Mouse (Mus musculus) right cerebral cortex, postnatal 4 days (tissue): ENCODE data around the gene Grin2b.
A peak's percentile ranks its signal among the peaks of the same experiment; 100 is the strongest.
"Not testable (repeated sequence)": the region's sequence is repeated elsewhere in the genome, so short reads cannot be mapped to it uniquely, and the experiment has no call there.

Experiments
- DNase-seq: peaks from one replicate; pipeline ENCODE4 v3.0.0-alpha.2; 2022

Gene Grin2b

DNA sequence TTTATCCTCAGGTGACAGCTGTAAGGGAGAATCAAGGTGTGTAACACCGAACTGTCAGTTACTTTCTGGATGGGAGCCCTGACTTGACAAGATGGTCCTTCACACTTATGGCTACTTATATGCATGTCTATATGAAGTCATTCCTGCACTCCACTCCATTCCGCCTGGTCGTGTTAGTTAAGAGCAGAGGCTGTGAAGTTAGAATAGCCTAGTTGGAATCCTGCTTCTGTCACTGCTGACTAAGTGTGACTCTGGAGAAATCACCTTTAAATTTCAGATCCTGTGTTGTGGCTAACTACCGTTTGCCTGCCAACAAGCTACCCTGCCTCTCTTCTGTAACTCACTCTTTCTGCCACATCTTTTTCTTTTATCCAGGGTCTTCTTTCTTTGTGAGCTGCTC, 381.9 kb downstream of the Grin2b start:
- DNase-seq = no peak

DNA sequence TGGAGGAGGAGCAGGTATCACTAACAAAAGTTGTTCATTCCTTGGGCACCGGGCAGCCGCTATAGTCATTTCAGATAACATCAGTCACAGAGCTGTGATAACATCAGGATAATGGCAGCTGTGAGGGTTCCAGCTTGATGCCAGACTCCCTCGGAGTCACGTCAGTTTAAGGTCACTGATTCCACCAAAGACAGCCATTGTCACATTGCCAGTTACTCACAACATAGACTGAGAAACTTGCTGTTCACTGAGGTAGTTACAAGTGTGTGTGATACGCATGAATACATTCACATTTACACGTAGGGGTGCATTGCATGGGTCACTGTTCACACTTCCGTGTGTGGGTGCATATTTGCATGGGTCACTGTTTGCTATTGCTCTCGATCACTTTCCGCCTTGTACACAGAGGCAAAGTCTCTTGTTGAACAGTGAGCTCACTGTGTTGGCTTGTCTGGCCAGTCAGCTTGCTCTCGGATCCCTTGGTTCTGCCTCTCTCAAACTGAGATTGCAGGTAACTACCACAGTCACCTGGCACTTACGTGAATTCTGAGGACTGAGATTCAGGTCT, 383.6 kb downstream of the Grin2b start:
- DNase-seq = no peak

DNA sequence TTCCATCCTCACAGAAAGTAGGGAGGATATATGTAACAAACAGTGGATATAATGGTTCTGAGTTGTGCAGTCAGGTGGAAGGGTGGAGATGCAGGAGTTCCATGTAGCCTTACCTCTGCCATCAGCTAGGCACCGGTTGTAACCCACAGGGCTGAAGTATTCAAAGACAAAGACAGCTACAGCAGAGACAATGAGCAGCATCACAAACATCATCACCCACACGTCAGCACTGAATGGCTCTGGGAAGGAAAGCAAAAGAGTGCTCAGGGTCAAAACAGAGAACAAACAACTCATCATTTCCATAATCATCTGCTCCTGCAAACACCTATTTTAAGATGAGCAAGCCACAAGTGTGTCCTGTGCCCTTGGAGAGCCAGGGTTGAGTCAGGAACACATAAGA, 398.6 kb downstream of the Grin2b start:
- DNase-seq = no peak

DNA sequence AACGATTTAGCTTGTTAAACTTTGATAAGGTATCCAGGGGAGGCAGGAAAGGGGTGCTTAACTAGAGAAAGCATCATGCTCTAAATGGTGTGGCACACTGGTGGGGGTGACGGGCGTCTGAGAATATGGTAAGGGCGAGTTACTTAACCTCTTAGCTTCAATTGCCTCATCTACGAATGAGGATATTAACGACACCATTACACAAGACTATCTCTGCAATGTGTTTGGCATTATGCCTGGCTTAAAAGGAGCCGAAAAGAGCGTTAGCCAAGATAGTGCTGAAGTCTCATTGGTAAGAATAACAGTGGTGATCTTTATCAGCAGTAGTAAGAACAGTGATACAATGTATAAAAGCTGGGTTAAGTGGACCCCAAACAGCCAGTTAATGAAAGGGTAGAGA, 405.7 kb downstream of the Grin2b start:
- DNase-seq = no peak

DNA sequence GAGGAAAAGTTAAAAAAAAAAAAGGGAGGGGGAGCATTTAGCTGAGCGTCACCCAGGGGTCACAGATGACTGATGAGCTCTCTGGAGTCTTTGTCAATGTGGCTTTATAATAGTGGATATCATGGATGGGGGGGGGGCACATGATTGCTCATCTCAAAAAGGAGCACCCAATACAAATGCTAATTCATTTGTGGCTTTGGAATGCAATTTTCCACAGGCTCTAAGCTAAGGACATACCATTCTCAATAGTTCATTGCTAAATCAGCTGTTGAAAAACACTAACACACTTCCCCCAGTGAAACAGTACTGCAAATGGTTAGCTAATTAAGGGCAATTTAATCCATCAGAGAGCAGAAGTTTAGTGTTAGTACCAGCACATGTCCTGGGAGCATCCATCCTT, 414.6 kb downstream of the Grin2b start:
- DNase-seq = no peak

DNA sequence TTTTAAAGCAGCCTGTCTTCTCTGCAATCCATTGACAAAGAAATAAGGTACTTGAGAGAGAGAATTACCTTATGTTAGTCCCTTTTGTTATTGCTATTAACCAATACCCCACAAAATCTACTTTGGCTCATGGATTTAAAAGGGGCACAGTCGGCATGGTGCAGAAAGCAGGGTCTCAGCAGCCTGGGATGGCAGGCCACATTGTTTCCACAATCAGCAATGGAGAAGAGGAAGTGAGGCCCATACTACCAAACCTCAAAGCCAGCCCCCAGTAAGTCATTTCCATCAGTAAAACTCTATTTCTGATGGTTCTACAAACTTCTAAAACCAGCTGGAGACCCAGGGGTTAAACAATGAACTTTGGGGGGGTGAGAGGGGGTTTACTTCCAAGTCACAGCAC, 417.2 kb downstream of the Grin2b start:
- DNase-seq = no peak

DNA sequence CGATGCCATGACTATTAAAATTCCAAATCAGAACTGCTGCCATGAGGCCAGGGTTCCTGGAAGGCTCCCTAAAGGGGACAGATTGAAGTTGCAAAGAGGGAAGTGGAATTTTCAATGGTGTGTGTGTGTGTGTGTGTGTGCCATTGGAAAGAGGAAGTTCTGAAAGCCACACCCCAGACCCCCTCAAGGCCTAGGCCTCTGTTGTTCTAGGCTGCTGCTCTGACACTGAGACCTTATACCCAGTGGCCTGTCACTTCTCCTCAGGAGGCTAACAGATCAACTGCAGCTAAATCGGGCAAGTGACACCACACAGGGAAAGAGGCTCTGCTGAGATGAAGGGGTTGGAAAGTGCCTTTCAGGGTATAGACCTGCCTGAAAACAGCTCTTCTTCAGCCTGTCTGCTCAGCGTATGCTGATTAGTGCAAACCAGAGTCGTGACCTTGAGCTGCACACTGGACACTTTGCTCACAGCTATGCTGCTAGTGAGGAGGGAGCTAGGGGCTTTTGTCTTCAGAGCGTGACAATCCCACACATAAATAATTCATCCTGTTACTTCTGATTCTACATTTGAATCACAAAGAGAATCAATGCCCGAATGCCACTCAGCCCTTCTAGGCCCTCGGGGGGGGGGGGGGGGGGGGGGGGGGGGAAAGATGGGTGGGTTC, 424.8 kb downstream of the Grin2b start:
- DNase-seq = no peak

DNA sequence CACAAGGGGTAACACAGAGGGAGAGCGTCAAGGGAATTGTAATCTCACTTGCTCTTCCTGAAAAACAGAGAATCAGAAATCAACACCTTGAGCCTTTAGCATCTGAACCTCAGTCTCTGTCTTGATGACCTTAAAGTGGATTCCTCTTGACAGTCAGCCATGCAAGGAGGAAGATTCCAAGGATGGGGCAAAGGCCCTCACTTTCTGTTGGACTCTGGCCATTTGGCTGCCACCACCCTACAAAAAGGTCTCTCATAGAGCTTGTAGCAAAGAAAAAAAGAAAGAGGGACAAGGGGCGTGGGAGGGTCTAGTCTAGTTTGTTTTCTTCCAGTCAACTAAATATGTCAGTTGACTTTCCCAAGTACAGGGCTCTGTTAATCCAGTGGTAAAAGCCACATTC, 427.7 kb downstream of the Grin2b start:
- no peak for DNase-seq

DNA sequence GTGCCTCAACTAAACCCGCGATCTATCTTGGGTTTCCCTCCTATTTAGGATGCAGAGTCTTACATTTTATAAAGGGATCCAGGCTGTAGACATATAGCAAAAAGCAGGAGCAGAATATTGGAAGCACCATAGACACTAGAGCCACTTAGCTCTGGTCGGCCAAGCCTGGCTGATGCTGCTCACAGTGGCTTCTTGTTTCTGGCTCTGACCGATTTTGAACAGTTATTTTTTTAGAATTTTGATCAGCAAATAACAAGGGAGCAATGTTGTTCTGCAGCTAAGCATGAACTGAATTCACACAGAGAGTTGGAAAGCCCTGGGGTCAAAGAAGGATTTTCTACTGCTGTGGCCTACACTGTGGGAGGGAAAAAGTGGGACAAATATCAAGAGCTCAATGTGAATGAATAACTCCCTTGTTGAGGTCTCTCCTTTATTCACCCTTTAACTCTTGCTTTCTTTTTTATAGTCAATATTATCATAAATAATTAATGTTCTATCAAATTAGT, 439.0 kb downstream of the Grin2b start:
- DNase-seq = no peak

DNA sequence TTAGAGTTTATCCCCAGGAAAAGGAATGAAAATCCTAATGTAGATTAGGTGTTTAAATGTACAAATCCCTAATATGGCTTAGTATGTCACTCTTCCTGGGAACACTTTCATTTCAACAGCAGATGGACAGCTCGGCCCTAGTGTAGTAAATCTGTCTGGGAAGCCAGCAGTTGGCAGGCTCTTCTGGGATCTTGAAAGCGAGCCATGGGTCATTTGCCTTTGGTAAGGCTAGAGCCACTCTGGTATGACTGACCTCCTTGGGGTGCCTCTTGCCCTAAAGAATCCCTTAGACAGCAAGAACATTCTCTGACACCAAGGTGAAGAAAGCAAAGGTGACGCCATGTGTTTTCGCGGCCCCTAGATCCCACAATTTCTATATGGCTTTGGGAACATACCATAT, 446.2 kb downstream of the Grin2b start:
- DNase-seq = no peak

DNA sequence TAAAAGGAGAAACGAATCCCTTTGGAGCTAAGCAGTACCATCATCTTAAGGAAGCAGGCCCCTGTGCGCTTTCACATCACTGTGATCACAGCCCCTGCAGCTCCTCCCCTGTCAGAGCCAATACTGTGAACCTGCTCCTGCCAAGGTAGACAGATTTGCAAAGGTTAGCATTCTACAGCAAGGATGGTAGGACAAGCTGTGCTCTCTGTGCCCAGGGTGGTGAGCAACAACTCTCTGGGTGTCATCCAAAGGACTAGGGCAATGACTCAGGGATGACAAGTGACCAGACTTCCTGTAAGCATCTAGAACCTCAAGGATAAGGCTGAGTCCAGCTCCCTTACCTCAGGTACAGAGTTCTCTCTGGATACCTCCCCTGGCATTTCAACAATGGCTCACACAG, 451.6 kb downstream of the Grin2b start:
- DNase-seq = no peak

DNA sequence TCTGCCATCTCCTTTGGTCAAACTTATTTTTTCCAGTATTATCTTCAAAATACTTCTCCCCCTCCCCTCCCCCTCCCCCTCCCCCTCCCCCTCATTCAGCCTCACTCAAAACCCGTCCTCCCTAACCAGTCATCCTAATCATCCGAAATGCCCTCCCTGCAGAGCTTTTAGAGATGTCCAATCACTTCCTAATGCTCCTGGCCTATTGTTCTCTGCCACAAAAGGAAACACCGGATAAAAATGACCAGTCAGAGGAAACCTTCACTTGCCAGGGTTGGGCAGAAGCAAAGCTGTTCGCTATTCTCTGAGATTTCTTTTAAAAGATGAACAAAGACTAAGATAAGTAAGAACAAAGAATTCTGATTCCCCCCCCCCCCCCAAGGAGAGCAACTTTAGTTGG, 458.4 kb downstream of the Grin2b start:
- DNase-seq = no peak

DNA sequence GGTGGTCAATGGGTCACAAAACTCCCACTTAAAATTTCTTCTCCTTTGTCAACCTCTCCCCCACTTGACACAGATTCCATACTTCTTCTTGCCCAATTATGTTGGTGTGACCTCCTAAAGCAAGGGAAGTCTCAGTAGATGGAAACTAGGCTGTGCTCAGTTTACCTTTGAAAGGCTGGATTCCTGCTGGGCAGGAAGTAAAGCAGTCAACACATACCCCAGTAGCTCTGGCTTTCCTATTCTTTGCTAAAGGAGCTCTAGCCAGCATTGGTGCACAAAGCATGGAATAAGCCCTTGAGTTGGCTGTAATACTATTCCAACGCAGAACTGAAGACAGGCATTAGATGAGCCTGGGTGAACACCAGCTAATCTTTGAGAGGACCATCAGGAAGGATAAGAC, 459.1 kb downstream of the Grin2b start:
- no peak for DNase-seq

DNA sequence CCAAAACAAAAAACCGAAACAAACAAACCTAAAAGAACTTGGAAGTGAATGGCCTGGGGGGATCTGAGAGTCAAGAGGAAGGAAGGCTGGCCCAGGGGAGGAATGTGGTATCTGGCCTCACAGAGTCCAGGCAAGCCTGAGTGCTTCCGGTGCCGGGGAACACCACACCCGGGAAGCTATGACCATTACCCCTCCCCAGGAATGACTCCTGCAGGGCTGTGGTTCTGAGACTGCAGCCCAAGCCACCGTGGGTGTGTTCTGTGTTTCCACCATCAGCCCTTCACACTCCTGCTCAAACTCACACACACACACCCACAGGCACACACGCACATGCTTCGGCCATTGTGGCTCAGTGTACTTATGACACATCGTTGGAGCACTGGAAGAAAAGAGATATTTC, 459.6 kb downstream of the Grin2b start:
- no peak for DNase-seq

DNA sequence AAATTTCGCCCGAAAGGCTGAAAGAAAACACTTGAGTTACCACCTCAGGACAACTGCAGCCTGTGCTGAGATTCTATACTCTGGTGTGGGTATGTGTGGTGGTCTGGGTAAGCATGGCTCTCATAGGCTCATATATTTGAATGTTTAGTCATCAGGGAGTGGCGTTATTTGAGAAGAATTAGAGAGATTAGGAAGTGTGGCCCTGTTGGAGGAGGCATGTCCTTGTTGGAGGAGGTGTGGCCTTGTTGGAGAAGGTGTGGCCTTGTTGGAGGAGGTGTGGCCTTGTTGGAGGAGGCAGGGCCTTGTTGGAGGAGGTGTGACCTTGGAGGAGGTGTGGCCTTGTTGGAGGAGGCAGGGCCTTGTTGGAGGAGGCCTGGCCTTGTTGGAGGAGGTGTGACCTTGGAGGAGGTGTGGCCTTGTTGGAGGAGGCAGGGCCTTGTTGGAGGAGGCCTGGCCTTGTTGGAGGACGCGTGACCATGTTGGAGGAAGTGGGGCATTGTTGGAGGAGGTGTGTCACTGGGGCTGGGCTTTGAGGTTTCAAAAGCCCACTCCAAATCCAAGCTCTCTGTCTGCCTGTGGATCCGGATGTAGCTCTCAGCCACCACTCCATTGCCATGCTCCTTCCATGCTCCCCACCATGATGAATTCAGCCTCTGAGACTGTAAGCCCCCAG, 466.3 kb downstream of the Grin2b start:
- not testable (repeated sequence) for DNase-seq

DNA sequence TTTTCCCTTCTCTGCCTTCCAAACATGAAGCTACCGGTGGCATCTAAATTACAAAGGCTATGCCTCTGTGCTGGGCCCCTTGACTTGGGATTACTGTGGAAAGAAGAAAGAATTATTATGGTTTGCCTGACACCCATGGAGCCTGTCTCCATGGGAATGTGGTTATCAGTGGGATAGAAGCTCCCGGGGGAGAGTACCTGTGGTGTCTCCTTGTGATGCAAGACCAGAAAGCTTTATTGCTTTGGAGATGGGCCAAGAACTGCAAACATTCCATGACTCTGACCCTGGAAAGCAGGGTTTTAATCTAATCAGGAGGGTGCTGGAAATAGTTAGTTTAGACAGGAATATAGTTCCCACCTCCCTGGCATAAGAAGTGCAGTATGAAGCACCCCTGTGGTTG, 469.7 kb downstream of the Grin2b start:
- no peak for DNase-seq

DNA sequence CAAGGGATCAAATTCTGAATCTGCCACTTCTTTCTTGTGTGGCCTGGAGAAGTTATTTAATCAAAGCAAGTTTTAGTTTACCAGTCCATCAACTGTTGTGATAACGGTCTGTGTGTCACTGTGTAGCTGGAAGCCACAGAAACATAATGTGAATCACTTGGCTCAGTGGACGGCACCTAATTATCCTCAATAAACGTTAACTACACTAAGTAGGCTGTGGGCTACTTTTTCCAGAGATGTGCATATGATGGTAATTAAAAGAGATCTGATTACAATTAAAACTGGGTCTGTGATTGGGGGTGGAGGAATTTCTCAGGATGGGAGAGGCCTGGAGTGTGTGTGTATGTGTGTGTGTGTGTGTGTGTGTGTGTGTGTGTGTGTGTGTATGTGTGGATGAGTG, 471.9 kb downstream of the Grin2b start:
- DNase-seq = no peak

DNA sequence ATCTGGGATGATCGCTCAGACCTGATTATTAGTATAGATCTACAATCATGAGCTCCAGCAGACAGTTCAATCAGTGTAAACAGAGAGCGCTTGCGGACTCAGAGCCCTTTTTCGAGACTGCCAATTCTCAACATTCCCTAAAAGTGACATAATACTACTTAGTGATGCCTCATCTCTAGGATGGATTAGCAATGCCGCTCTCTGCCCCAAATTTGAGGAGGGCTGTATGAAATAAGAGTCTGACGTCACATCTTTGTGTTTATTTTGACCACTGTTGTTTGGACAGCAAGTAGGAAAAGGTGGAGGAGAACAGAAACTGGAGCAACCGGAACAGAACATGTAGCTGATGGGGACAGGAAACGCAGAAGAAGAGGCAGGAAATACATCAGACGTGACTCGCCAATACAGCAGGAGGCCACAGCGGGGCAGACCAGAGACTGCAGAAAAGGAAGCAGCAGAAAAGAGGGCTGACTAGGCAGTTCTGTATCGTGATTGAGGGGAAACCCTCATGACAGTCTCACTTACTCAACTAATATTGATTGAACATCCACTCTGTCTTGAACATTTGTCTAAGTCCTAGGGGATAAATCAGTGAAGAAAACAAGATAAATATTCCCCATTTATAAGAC, 472.5 kb downstream of the Grin2b start:
- DNase-seq = no peak

DNA sequence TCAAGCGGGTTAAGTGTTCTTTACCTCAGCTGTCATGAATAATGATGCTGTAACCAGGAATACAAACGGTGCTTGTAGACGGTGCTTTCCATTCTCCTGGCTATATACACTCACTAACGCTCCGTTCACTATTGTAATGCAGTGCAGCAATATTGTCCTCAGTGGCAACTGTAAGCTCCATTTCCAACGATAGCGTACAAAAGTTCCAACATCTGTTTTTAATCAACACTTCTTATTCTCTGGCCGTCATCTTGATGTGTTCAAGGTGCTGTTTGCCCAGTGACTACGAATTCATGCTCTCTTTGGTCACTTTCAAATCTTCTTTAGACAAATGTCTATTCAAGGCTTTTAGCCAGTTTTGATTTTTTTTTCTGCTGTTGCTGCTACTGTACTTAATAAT, 480.8 kb downstream of the Grin2b start:
- no peak for DNase-seq

DNA sequence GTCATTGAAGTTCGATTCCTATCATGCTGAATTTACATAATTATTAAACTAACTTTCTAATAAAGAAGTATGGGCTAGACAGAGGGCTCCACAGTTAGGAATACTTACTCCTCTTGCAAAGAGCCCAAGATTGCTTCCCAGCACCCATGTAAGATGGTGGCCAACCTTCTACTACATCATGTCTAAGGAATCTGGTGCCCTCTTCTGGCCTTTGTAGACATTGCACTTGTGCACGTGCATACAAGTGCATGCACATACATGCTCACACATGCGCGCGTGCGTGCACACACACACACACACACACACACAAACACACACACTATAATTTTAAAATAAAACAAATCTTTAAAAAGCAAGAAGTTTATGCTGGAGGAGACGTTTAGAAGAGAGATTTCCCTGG, 481.8 kb downstream of the Grin2b start:
- DNase-seq = no peak

DNA sequence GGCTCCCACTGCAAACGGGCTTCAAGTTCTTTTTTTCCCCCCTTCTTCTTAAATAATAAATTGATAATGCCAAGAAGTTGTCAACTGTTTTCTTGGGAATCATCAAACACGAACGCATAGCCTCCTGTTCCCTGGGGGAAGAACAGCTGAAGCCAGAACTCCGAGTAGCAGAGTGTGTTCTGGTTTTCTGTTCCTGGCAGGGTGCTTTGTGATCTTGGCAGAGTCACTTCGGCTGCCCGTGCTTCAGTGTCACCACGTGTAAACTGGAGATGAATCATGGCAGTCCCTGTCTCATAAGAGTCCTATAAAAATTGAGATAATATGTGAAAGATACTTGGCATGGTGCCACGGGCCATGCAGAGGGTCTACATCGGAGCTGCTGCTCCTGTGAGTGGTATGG, 485.4 kb downstream of the Grin2b start:
- DNase-seq = peak; percentile 14

DNA sequence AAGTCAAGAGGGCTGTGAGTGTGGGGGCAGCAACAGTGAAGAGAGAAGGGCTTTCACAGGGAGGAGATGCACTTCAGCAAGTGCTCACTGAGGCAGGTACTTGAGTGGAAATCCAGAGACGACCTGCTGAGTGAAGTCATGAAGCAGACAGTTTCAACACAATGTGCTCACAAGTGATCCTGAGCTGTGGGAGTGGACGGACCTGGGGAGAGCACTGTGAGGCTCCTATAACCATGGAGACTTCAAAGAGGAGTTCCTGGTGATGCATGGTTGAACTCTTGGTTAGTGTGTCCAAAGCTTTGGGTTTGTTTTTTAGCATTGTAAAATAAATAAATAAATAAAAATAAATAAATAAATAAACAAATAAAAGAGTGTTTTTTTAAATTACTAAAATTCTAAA, 489.1 kb downstream of the Grin2b start:
- no peak for DNase-seq

DNA sequence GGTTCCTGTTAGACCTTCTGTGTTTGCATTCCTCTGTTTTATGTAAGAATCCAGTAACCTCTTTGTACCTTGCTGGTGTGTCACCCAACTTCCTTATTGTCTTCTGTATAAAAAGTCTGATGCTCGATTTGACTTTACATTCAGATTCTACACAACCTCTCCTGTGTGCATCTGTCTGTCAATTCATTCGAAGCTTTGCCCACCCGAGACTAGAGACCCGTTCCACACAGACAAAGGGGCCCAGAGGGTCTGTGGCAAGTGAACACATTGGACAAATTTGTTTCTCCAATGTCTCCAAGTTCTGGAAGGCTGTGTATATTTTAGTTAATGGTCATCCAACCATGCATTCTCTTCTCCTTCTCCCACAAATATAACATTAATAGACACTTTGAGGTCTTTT, 491.9 kb downstream of the Grin2b start:
- not testable (repeated sequence) for DNase-seq

DNA sequence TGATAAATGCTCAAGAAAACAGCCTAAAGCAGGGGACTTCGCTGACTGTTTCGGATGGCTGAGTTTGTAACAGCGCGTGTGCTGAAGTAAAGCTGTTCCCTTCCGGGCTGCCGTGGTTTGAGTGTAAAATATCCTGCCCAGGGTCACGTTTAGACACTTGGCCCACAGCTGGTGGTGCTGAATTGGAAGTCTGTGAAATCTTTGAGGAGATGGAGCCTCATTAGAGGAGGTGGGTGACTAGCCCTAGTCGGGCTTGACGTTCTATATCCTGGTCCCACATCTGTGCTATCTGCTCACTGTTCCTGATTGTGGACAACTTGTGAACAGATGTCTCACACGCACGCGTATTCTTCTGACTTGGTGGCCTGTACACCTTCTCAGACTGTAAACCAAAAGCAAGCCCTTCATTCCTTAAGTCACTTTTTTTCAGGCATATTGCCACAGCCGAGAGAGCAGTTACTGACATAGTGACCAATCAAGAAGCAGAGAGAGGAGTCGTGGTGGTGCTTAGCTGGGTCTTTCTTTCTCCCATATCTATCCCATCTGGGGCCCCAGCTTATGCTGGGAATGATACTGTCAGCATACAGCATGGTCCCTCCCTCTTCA, 493.1 kb downstream of the Grin2b start:
- DNase-seq = no peak
